Mouse (Mus musculus): ENCODE data around the gene Rdh11. TPM values are rescaled to one million over a fixed set of nuclear protein-coding genes. Genes with fewer than 3 reads are reported as not detected.

Gene Rdh11
- total RNA-seq, 4 experiments from 2014 or later: 1.5 to 2.6 (median 2.1) TPM

DNA sequence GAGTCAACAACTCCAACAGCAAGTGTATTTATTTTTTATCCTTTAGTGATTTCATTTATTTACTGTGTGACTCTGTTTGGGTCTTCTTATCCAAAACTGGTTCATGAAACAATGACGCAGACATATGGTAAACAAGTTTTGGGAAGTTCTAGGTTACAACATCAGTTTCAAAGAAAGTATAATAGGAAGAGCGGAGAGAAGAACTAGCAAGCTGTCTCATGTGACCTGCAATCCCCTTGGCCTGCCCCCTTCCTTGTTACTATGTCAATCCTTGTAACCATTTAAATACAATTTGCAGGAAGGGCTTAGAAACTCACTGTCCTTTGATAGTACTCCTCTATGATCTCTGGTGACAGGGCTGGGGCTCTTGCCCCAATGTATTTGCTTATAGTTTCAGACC lies 51.3 kb downstream of the Rdh11 start:
- no peak for DNase-seq (ENCODE audit: low spot score in 2 of 2)

DNA sequence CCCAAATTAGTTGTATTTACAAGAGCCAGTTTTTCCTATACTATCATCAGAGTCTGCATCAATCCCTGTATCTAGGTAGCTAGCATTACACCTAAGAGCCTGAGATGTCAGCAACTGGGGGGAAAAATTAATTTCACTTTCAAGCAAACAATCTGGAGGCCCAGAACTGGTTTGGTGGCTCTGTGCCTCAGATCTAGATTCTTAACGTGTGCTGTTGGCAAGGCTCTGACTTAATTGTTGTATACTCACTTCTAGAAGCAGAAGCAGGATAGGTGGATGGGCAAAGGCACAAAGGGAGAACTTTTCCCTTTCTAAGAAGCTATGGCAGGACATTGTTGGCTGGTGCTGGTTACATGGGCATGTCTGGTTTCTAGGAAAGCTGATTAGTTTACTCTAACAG lies 52.7 kb downstream of the Rdh11 start:
- DNase-seq (ENCODE audit: low spot score in 2 of 2): no peak

DNA sequence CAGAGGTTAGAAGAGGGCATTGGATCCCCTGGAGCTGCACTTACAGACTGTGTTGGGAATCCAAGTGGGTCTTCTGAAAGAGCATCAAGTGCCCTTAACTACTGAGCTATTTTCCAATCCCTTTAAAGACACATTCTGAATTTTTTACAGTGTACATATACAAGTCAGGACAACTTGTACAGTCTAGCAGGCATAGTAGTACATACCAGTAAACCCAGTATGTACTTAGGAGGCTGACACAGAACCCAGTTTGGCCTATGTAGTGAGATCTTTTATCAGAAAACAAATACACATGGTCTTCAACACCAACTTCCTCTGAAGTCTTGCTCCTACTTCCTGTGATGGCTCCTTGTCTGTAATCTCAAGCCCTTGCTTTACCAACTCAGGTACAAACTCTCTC lies 53.1 kb downstream of the Rdh11 start:
- no peak for DNase-seq (ENCODE audit: low spot score in 2 of 2)

DNA sequence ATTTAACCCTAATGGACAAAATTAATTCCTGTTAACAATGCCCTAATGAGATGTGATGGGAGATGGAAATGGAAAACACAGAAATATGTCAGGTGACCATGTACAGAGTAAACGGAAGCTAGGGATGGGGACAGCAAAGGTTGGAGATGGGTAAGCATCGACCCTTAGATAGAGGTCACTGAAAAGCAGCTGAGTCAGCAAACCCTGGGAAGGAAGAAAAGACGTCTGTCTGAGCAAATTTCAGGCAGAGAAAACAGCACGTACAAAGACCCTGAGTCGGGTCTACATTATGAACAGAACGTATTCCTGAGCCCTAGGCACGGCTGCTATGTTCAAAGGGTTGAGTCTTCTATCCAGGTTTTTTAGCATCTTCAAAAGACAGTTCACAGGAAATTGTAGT lies 55.1 kb downstream of the Rdh11 start:
- DNase-seq (ENCODE audit: low spot score in 2 of 2): no peak

DNA sequence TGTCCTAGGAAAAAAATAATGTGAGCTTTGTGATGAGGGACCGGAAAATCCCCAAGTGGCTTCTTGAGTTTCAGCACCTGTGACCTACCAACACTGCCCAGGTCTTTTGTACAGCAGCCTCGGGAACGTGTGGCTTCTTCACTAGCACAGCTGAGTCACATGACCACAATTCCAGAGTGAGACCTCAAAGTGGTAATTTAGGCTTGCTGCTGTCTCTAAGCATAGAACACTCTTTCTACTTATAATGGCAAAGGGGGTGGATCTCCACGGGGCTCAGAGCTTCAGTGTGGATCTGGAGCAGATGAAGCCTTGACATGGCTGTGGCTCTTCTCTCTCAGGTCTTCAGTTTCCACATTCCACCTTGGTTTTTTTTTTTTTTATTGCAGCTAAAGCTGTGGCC lies 57.0 kb downstream of the Rdh11 start:
- DNase-seq (ENCODE audit: low spot score in 2 of 2): no peak

DNA sequence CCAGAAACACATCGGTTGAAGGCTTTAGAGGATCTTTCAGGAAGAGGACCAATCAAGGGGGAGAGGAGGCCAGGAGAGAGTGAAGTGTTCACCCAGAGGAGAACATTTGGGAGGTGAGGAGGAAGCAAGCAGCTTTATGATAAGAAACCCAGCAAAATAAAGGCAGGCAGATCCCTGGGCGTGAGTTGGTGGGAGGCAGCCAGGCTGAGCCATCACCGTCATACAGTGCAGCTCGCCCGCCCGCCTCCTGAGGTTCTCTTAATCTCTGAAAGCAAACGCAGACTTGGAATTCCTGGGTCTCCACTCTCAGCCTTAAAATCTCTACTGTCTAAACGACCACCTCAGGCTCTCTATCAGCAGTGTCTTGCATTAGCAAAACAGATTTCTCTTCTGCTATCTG lies 57.4 kb downstream of the Rdh11 start:
- no peak for DNase-seq (ENCODE audit: low spot score in 2 of 2)

DNA sequence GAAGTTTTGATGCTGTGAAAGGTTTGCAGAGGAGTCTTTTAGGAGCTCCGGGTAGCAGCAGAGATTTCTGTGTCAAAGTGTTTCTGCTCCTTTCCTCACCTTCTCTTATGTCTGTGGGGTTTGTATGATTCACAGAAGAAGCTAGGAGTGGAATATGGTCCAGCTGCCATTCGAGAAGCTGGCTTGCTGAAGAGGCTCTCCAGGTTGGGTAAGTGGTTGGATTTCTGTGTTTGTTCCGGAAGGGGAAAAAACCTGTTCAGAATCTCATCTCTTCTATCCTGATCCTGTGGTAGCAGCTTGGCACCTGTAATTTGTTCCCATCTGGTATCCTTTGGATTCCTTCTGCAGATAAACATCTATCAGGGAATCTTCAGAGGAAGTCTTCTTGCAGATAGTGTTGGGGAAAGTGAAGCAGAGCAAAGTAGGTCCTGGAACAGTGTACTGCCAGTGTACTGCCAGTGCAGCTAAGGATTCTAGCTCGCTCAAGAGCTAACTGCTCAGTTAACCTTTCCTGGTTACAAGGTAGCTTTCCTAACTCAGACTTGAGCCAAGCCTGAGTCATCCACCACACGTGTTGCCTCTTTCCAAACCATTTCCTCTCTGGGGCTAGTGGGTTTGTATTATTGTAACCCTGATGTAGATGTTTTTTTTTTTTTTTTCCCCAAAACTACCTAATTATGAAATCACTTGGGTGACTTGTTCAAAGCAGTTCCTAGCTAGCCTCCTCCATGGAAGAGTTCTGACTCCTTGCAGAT lies 60.2 kb downstream of the Rdh11 start:
- no peak for DNase-seq (ENCODE audit: low spot score in 2 of 2)

DNA sequence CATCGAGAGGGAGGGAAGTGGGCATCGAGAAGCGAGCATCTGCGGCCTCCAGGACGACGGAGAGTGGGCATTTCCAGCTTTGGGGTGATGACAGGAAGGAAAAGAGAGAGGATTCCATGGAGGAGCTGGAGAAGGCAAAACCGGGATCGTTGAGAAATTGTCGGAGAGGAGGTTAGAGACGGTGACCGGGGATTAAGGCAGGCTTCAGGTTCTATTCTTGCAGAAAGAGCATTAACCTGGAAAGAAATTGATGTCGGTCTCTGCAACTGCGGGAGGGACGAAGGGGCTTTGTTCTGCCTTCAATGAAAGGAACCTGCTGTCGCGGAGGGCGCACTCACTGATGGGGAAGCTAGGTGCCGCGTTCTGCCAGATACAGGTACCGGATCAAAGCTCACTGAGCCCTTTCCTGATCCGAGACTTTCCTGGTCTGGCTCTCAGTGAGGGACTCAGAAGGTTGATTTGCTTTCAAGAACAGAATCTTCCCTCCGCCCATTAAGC lies 60.9 kb downstream of the Rdh11 start:
- DNase-seq (ENCODE audit: low spot score in 2 of 2): no peak

DNA sequence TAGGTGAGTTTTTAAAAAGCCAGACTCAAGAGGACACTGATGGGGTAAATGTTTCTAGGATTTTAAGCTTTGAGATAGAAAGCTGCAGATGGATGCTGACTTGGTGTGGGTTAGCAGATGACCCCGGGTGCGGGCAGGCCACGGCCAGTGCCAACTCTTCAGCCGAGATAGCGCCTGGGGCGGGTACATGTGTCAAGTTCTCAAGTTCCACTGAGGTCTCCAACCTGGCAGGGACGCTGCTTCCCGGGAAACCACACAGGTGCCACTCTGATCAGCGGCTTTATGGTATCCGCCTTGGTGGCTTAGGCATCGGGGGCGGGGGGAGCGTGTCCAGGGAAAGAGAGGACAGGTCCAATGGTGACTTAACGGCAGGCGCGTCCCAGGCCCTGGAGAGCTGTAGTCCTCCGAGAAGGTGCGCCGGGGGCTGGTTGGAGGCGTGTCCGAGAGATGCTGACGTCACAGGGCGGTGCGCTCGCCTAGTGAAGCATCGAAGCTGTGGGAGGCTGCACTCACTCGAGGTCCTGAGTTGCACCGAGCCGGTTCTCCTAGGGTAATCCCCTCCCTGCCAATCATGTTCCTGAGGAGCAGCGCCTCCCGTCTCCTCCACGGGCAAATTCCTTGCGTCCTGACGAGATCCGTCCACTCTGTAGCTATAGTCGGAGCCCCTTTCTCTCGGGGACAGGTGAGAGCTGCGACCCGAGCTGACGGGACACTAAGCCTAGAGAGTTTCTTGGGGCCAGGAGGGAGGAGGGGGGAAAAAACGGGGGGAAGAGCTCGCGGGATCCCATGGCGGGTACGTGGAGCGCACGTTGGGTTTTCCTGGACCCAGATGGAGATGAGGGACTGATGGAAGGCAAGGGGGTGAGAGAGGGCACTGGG lies 61.6 kb downstream of the Rdh11 start, which contains the start of gene Arg2:
Gene Arg2, plus strand, starts transcription at position 479 of the 879 bp plus-strand sequence.
- DNase-seq (ENCODE audit: low spot score in 2 of 2): peak in 1 of 2 experiments; percentile 7

Other genes with a start within 250 kb of the Rdh11 start
- gene Tmem229b, start 184.7 kb downstream of the Rdh11 start, total RNA-seq (2022): 1 to 10 TPM; 1.8 to 6.6 (median 3.4) TPM
- 1 to 10 TPM in 3 of 4 experiments, under 1 TPM in 1; 0.61 to 2.7 (median 1.5) TPM for gene Plekhh1, start 163.1 kb downstream of the Rdh11 start, total RNA-seq (2022)
- 1 to 10 TPM; 1.6 to 2.3 (median 1.9) TPM for gene Pigh, start 102.6 kb downstream of the Rdh11 start, total RNA-seq (2022)
- not detected for gene Arg2, start 61.5 kb downstream of the Rdh11 start, total RNA-seq (2022)
- gene Vti1b, start 19.6 kb downstream of the Rdh11 start, total RNA-seq (2022): 100 to 1,000 TPM in 1 of 4 experiments, 10 to 100 TPM in 3; 89.4 to 121 (median 93.7) TPM
- not detected for gene Rdh12, start 16.6 kb upstream of the Rdh11 start, total RNA-seq (2022)
- gene Zfyve26, start 104.0 kb upstream of the Rdh11 start, total RNA-seq (2022): 10 to 100 TPM; 13.9 to 16.8 (median 16.5) TPM
- gene Rad51b, start 105.0 kb upstream of the Rdh11 start, total RNA-seq (2022): under 1 TPM; 0.17 to 0.24 (median 0.21) TPM

Measured in gastrocnemius, adult 8-10 months (tissue).